Mouse (Mus musculus): ENCODE measurements around the gene Cct2. TPM values are rescaled to one million over a fixed set of nuclear protein-coding genes. Genes with fewer than 3 reads are reported as not detected.
"Not testable (repeated sequence)": the region's sequence is repeated elsewhere in the genome, so short reads cannot be mapped to it uniquely, and the experiment has no call there.

Gene Cct2
- total RNA-seq, 2 experiments from 2014 or later: 121 to 137 TPM

- intact Hi-C loops (cut with DNase I): no loop called here
- DNase-seq: no peak
Measured at GRCm38 (mm10) chr10:117064076-117064475, 462 bp upstream of the Cct2 start.

DNA sequence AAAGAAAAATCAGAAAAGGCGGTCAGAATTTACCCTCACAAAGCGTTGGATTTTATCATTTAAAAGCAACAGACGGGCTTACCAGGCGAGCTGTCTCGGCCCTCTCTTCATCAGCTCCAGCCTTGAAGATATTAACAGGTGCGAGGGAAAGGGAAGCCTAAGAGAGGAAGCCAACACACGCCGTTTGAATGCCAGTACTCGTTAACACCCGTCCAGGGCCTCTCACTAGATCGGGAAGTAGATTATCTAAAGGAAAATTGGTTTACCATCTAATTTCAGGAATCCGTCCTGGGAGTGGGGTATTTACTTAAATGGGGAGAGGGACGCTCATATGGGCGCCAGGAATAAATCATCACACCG, 740 bp downstream of the Cct2 start:
- intact Hi-C loops (cut with DNase I): loop anchor here (2.0 kb wide), 1 partner anchor 86 kb away; the partner anchor contains the start of gene Frs2
- DNase-seq: no peak

GRCm38 (mm10) chr10:117055668-117056067, 7.9 kb downstream of the Cct2 start:
- DNase-seq: no peak
- intact Hi-C loops (cut with DNase I): loop anchor here (5.0 kb wide), 1 partner anchor 152 kb away; no protein-coding TSS in a partner anchor

DNA sequence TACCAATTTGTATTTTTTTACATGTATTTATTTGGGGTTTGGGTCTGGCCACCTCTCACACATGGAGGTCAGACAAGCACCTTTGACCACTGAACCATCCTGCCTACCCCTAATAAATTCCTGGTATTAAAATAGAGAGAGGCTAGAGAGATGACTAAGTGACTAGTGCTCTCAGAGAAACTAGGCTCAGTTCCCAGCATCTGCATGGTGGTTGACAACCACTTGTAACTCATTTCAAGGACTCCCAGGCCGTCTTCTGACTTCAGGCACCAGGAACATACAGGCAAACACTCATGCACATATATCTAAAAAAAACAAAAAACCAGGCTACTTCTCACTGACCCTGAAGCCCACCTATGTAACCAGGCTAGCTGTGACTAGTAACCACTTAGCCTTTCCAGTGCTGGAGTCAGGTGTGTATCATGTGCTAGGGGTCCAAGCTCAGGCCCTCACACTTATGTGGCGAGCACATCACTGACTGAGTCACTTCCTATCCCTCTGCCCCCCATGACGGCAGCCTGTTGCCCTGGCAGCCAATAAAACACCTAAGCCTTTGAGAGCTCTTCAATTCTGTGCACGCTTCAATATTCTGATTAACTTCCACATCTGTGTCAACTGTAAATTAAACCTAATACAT, 13.5 kb downstream of the Cct2 start:
- intact Hi-C loops (cut with DNase I): no loop called here
- no peak for DNase-seq

GRCm38 (mm10) chr10:117049253-117049652, 14.4 kb downstream of the Cct2 start:
- no peak for DNase-seq

GRCm38 (mm10) chr10:117045175-117046056, 18.2 kb downstream of the Cct2 start, which contains the start of gene Lrrc10:
TSS of gene Lrrc10 (plus strand) at chr10:117045341.
- intact Hi-C loops (cut with DNase I): no loop called here
- peak; percentile 47 to 48 for DNase-seq

More at GRCm38 (mm10) chr10:117049253-117049652, 14.4 kb downstream of the Cct2 start:
- intact Hi-C loops (cut with DNase I): no loop called here

DNA sequence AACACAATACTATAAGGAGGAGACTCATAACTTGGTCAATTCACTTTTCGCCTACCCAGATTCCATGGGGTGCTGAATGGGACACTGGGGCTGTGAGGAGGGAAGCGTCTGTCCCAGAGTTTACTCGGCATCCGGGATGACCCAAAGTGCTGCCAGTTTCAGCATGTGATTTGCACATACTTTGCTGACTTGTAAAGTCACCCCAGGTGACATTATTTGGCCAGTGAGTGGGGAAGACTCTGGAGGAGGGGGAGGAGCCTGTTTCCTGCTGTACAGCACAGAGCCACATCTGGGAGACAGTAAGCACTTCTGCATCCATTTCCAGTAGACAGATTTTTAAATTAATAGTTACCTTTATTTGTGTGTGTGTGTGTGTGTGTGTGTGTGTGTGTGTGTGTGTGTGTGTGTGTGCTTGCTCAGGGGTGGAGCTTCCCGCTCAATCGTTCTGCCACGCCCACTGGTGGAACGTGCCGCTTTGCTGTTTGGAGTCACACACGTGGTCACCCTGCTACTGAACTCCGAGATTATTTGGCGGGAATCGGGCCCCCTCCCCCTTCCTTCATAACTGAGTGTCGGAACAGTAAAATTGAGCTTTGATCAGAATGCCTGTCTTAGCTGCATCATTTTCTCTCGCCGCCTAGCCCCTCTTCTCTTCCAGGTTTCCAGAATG, 20.0 kb downstream of the Cct2 start:
- DNase-seq: peak; percentile 39 to 63
- intact Hi-C loops (cut with DNase I): not testable (repeated sequence)

- intact Hi-C loops (cut with DNase I): no loop called here
- peak; percentile 51 to 63 for DNase-seq
Measured at GRCm38 (mm10) chr10:117042295-117042694, 21.3 kb downstream of the Cct2 start.

DNA sequence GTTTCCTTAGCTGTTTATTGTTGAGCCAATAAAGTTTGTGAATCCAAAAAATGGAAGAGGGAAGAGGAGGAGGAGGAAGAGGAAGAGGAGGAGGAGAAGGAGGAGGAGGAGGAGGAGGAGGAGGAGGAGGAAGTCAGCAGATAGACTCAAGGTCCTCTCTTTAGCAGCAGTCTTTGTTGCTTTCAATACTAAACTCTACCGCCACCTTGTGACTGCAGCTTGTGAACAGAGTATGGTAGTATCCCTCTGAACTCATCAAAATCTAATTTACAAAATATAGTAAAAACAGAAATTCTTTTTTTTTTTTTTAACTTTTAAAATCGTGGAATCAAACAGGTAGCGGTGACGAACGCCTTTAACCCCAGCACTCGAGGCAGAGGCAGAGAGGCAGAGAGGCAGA, 23.3 kb downstream of the Cct2 start:
- no peak for DNase-seq
- intact Hi-C loops (cut with DNase I): no loop called here

DNA sequence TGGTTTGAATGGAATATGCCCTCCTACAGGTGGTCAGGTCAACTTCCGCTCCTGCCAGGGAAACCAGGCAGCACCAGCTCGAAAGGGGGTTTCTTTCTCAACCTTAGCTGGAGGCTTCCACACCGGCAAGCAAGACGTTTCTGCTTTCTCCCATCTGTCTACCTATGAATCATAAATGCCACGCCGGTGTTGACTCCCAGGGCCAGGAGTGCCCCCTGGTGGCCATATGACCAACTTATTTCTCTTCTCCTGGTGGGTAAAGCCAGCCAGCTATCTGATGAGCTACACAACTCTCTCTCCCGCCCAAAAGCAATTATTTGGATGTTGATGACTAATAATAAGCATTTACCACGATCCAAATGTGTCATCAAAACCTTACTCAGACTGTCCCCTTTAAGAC, 29.8 kb downstream of the Cct2 start:
- intact Hi-C loops (cut with DNase I): loop anchor here (2.0 to 10.0 kb wide), 2 partner anchors 53 to 89 kb away; no protein-coding TSS in a partner anchor
- peak; percentile 82 to 89 for DNase-seq

GRCm38 (mm10) chr10:117031160-117031559, 32.5 kb downstream of the Cct2 start:
- DNase-seq: no peak
- intact Hi-C loops (cut with DNase I): loop anchor here (10.0 kb wide), 1 partner anchor 86 kb away; no protein-coding TSS in a partner anchor

GRCm38 (mm10) chr10:117026176-117026575, 37.4 kb downstream of the Cct2 start:
- DNase-seq: no peak
- intact Hi-C loops (cut with DNase I): no loop called here

GRCm38 (mm10) chr10:117025776-117026175, 37.8 kb downstream of the Cct2 start:
- intact Hi-C loops (cut with DNase I); DNase-seq: not testable (repeated sequence)

DNA sequence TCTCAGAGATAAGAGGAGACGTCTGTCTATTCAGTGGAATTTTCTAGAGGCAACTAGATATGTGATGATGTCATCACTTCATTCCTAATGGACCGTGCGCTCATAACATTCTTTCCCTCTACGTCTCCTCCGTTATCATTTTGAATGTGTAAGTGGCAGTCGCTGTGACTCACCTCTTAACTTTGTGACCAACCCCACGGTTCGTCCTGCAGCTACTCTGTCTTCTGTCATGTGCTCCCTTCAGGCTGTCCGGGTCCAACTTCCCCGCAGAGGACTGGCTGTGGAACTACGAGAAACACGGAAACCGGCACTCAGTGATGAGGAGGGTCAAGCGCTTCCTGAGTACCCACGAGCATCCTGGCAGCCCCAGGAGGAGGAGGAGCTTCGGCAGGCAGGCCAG, 39.9 kb downstream of the Cct2 start:
- intact Hi-C loops (cut with DNase I): no loop called here
- no peak for DNase-seq

DNA sequence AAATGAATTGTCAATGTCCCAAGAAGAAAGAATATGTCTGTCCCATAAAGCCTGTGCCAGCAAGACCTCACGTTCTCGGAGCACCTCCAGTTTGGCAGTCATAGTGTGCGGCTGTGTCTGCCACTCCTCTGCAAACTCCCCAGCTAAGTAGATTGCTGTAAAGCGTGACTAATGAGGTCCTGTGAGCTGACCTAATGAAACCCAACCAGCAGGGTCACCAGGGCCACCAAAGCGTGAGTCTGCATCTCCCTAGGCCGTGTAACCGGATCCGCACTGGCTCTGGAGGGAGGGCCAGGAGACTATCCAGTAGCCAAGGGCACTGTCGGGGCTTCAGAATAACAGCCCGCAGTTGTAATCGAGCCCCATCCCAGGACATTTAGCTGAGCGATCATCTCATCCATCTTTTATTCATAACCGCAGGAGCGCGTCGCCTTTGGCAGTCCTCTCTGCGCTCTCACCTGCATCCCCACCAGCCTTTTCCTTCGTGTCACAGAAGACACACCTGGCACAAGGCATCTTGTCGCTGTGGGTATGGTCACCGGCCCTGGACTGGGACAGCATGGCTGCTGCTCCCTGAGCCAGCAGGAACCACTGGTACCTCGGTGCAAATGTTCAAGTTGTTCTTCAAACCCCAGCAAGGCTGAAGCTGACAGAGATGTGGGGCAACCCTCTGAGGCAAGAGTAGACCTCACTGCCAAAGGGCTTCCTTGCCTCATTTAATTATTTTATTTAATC, 42.4 kb downstream of the Cct2 start:
- DNase-seq: no peak
- intact Hi-C loops (cut with DNase I): no loop called here

- DNase-seq: peak; percentile 37 to 58
Measured at GRCm38 (mm10) chr10:117018281-117018840, 45.3 kb downstream of the Cct2 start.

DNA sequence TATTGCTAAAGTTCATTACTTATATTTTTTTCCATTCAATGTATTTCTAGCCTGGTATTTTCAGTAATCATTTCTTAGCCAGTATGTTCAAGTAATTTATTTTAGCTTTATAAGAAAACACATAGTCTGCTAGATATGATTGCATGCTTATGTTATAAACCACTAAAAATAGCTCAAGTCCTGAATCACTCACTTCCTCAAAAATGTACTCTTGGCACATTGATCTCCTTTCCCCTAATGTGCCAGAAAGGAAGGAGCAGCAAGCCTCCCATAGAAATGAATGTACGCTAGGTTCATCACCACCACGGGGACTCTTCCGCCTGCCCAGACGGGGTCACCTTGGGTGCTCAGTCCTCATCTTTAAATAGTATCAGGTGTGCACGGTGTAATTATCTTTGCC, 49.0 kb downstream of the Cct2 start:
- DNase-seq: no peak
- intact Hi-C loops (cut with DNase I): no loop called here

More at GRCm38 (mm10) chr10:117018281-117018840, 45.3 kb downstream of the Cct2 start:
- intact Hi-C loops (cut with DNase I): no loop called here

DNA sequence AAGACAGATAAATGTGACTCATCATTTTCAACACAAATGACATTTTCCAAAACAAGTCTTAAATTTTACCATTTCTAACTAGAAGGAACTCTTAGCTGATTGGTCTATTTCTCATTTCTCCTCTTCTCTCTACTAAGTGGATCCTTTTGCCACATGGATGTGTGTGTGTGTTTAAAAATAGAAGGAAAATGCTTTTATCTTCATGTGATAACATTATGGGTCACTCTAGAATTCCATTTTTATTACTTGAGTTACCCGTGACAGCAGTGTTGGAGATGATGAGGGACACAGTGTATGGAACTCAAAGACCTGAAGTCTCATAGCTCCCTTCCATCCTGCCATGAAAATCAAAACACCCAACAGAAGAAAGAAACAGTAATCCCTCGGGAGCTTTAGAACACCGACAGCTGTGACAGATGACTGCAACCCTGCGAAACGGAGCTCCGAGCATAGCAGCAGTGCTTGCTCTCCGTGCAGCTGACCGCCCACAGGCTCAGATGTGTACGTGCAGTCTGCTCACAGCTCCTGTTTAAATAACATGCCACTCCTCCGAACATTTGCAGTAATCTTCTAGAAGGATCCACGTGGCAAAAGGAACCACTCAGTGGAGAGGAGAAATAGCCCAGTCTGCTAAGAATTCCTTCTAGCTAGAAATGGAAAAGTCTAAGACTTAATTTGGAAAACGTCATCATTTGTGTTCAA, 49.8 kb downstream of the Cct2 start:
- intact Hi-C loops (cut with DNase I): no loop called here
- DNase-seq: peak in 1 of 2 experiments; percentile 19

GRCm38 (mm10) chr10:117011047-117011446, 52.6 kb downstream of the Cct2 start:
- intact Hi-C loops (cut with DNase I): no loop called here
- no peak for DNase-seq

All from heart, postnatal 14 days (tissue).